Mouse (Mus musculus) hematopoietic stem cell, adult 5-6 weeks (primary cell): Measurements from ENCODE around the gene Ildr2. TPM values are rescaled to one million over a fixed set of nuclear protein-coding genes. Genes with fewer than 3 reads are reported as not detected.
A peak's percentile ranks its signal among the peaks of the same experiment; 100 is the strongest.

Experiments used
- ATAC-seq, 2 experiments: fragments of 125-278 bp in 1 of 2; replicated peaks in 1 of 2; 2 replicates each; pipeline ENCODE4 v1.8.0; 2016 to 2017; ENCODE audit warnings: inconsistent platforms in 2 of 2, mild to moderate bottlenecking in 2 of 2, moderate number of reproducible peaks in 2 of 2, low read depth in 1 of 2, moderate TSS enrichment in 1 of 2; ENCODE audit not compliant: low FRiP score in 2 of 2, poor library complexity in 2 of 2, severe bottlenecking in 2 of 2, insufficient read depth in 1 of 2, low TSS enrichment in 1 of 2
- total RNA-seq: library from RNA; stranded (forward); fragments of 172-1452, 232-1000 nt; gene quantifications from 2 replicates; pipeline ENCODE4 v1.2.3, GENCODE M21; 2017

Ildr2 gene
- total RNA-seq, 1 experiment from 2014 or later, result not detected

DNA sequence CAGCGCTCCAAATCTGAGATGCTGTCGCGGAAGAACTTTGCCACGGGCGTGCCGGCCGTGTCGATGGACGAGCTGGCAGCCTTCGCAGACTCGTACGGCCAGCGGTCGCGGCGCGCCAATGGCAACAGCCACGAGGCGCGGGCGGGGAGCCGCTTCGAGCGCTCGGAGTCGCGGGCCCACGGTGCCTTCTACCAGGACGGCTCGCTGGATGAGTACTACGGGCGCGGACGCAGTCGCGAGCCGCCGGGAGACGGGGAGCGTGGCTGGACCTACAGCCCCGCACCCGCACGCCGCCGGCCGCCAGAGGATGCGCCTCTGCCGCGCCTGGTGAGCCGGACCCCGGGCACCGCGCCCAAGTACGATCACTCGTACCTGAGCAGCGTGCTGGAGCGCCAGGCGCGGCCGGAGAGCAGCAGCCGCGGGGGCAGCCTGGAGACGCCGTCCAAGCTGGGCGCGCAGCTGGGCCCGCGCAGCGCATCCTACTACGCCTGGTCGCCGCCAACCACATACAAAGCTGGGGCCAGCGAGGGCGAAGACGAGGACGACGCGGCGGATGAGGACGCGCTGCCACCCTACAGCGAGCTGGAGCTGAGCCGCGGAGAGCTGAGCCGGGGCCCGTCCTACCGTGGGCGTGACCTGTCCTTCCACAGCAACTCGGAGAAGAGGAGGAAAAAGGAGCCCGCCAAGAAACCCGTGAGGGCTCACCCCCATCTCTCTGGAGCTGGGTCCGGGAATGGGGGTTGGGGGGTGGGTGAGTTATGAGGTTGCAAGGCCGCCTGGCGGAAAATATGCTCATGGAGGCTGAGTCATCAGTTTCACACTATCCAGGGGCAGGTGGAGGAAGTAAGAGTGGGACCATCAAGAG lies 55.1 kb downstream of the Ildr2 start:
- ATAC-seq, result peak; percentile 35 to 43; a peak in 3 of 4 replicates

DNA sequence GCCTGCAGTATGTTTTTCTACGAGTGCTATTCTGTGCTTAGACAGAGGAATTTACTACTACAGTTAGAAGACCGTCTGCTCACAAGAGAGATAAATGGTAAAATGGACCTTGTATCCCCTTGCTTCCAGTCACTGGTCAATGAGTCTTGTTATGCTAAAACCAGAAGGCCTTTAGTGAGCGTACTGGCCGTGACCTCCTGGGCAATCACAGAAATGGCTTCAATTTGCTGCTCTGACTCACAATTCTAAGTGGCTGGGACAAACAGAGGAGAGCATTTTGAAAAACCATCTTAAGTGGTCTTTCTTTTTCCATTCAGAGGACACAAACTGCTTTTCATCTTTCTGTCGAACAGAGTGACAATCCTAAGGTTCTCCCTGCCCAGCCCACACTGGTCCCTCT lies 57.2 kb downstream of the Ildr2 start:
- no peak for ATAC-seq

DNA sequence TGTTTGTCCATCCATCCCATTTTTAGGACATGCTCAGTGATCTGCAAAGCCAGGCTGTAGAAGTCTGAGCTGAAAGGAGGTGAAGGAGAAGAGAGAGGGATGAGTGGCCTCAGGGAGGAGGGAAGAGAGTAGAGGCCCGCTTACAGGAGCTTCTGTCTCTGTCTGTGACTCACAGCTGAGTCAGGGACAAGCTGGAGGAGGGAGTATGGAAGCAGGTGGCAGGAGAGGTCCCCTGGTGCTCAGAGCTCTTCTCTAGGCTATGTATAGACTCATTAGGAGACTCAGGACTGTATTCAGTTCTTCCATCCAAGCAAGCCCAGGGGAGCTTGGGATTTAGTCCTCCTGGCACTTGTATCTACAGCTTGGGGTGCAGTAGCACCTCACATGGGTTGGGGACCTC lies 59.7 kb downstream of the Ildr2 start:
- no peak for ATAC-seq

DNA sequence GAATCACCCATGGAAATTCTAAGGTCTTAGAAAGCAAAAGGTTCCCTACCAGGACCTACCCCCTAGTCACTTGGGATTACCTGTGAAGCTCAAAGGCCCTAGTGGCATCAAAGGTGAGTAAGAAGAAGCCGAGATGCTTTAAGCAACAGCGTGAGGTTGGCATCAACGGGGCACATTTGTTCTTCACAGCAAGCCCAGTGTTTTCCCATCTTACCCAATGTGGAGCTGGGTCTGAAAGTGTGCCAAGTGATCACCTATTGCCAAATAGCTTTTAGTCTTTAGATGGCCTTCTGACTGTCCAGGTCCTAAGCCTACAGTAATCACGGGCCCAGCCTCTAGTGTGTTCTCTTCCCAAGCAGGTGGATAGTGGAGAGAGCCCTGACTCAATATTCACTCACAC lies 61.8 kb downstream of the Ildr2 start:
- ATAC-seq, result no peak

DNA sequence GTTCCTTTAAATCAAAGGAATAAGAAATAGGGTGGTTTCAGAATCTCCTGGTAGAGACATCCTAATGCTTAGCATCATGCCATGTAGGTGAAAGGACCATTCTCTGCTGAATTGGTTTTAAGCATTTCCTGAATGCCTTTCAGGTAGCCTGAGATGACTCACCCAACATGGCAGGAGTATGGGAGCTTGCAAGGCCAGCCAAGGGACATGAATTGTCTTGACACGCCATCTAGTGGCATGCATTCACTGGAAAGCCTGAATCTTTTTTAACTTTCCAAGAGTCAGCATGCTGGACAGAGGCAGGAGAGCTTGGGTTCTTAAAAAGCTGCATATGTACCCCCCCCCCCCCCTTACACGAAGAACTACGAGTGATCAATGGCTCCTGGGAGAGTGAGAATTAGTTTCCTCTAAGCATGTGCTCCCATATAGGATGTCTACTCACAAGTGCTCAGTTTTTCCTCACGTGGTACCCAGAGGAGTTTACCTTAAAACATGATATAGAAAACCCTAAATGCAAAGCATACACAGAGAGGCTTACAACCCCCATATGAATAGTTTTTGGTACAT lies 65.3 kb downstream of the Ildr2 start:
- peak; percentile 58 to 62; a peak in 2 of 4 replicates for ATAC-seq

DNA sequence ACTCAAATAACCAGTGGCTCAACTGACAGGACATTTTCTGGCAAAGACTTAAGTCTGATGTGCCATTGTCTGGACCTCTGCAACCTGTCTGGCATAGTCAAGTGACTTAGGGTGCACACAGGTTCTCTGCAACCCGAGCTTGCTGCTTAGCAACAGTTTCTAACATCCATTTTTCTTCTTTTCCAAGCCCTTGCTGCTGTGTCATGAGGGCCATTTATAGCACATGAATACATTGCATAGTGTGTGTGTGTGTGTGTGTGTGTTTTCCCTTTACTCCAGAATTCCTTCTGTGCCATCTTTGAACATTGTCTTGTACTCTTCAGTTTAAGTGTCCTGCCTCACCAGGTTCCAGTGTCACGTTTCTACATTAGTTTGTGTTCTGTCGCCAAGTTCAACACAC lies 72.5 kb downstream of the Ildr2 start:
- ATAC-seq, result no peak

DNA sequence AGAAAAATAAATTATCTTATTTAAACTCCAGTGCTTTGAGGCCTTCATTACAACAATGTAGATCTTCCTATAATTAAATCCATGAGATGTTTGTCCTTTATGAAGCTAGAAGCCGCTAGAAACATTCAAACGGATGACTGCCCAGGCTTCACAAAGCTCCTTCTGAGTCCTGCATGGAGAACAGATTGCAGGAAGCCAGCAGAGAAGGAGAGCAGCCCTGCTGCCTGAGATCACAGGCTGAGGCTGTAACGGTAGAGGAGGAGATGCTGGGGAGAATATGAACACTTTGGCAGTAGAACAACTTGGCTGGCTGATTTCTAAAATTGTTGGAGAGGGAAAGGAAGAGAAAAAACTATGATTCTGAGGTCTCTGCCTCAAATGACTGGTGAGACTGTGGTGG lies 76.8 kb downstream of the Ildr2 start:
- ATAC-seq, result no peak

DNA sequence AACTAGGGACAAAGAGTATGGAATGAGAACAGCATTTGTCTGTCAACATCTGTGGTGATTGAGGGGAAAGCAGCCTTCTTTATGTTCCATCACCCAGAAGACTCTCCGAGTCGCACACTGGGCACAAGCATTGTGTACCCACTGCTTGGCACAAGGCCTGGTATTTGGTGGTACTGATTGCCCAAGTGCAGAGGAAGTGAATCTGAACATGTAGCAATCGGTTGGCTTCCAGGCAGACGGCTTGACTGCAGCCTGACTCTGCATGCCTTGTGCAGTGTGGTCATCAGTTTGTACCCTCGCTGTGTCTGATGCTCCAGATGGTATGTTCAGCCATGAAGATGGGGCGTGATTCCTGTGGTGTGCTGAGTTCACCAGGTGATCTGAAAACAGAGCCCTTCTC lies 85.2 kb downstream of the Ildr2 start:
- peak; percentile 71 to 86 for ATAC-seq

DNA sequence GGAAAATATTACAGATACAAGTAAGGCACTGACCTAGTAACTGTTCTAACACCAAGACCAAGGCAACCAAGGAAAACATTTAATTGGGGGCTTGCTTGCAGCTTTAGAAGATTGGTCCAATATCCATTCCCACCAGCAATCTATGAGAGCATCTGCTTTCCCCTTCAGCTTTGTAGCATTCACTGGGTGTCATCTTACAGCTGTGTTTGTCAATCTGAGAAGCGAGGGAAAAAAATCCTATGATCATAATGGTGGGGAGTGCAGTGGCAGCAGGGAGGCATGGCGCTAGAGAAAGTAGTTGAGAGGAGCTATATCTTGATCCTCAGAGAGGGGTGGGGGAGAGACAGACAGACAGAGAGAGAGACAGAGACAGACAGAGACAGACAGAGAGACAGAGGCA lies 88.1 kb downstream of the Ildr2 start:
- ATAC-seq, result no peak

DNA sequence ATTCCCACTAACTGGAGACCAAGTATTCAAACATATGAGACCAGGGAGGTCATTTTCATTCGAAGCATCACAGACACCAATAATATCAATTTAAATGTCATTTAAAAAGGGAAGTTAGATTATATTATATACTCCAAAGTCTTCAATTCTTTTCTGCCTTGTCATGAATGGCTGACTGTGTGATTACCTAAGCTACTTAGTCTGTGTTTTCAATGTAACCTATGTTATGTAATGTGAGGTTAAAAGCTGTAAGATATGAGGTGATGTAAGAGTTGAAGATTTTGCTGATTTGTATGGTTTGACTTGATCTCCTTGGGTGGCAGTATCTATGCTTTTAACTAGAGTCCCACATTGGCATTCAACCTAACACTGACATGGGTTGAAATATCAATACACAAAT lies 88.6 kb downstream of the Ildr2 start:
- peak; percentile 4 to 8; a peak in 1 of 4 replicates for ATAC-seq

DNA sequence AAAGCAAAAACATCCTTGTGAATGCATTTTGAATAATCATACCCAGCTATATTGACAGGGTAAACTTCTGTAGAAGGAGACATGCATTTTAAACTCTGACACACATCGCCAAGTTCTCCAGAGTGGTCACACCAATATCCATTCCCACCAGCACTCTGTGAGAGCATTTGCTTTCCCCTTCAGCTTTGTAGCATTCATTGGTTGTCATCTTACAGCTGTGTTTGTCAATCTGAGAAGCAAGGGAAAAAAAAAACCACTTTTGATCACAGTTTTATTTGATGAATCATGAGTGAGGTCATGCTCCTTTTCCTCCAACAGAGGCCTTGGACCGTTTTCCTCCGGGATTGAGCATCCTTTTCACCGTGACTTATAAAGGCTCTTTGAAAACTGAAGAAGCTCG lies 89.6 kb downstream of the Ildr2 start:
- ATAC-seq, result no peak

DNA sequence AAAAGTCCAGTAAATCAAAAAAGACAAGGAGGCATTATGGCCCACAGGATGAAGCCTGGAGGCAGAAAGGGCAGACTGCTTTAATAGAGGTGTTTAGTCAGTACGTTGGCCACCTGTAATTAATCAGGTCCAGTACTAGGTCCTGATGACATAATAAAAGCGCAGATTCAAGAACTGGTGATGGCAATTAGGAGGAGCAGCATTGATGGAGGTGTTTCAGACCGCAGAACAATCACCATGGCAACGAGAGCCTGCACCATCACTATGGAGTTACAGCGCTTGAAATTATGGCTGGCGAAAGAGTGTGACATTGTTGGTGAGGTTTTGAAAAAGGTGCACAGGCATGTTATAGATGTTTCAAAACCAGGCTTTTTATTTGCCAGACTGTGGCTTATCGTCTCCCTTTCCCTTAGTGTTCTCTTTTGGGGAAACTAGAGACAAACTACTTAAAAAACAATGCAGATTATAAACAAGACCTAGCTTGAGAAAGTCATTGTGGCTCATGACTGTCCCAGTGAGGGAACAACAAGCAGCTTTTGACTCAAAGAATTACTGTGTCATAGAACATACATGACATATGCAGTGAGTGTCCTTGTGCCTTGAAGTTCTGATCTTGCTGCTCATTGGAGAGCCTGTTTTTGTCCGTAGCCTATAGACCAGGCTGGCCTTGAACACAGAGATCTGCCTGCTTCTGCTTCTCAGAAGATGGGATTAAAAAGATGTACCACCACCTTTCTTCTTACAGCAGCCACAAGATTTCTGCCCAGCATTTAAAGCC lies 90.5 kb downstream of the Ildr2 start:
- no peak for ATAC-seq

DNA sequence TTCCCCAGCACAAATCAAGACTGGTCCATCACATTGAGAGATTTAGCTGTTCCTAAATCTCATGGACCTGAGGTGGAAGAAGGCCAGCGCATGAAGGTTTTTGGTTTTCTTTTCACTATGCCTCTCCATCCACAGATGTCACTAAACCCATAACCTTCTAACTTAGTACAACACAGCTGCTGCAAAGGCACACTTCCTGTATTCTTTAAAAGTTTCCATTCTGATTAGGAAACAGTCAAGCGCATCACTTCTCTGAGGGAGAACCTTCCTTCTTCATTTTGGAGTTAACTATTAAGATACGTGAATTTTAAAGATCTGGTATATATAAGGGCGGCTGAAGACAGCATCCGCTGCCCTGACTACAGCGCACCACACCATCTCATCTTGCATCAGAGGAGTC lies 91.7 kb downstream of the Ildr2 start:
- ATAC-seq, result peak; percentile 46 to 56; a peak in 2 of 4 replicates

DNA sequence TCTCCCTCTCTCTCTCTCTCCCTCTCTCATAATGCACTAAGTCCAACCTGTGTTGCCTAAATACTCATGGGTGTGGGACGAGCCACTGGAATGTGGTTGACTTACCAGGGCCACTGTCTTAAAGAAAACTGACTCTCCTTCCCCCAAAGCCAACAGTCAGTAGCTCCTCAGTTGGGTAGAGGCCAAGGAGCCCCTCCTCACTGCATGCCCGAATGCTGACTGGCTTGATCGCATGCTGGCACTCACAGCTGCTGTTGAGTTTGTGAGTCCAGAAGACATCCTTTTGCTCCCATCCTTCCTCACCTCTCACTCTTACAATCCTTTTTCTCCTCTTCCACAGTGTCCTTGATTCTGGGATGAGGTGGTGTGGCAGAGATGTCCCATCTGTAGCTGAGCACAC lies 93.0 kb downstream of the Ildr2 start:
- no peak for ATAC-seq

DNA sequence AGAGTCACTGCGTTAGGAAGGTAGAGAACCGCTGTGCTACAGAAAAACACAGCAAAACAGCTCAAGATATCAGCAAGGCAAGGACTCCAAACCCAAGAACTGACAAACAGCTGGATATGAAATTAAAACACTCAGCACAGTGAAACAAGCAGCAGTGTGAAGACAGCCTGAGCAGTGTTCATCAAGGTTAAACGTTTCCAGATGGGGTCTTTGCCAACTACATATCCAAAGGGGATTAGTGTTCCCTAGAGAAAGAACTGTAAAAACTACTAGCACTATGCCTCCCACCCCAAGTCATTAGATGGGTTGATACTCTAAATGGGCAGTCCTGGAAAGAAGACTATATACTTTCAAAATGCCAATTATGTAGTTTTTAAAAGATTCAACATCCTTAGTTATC lies 95.4 kb downstream of the Ildr2 start:
- no peak for ATAC-seq

DNA sequence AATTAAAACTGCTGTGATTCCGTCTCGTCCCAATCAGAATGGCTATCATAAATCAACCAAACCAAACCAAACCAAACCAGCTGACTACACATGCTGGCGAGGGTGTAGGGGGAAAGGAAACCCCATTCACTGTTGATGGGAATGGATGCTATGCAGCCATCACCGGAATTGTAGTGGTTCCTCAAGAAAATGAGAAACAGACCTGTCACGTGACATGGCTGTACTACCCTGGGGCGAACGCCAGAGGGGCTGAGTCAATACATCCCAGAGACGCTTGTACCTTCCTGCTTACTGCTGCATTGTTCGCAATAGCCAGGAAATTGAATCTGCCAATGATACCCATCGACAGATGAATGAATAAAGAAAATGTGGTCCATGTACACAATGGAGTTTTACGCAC lies 95.8 kb downstream of the Ildr2 start:
- ATAC-seq, result no peak

DNA sequence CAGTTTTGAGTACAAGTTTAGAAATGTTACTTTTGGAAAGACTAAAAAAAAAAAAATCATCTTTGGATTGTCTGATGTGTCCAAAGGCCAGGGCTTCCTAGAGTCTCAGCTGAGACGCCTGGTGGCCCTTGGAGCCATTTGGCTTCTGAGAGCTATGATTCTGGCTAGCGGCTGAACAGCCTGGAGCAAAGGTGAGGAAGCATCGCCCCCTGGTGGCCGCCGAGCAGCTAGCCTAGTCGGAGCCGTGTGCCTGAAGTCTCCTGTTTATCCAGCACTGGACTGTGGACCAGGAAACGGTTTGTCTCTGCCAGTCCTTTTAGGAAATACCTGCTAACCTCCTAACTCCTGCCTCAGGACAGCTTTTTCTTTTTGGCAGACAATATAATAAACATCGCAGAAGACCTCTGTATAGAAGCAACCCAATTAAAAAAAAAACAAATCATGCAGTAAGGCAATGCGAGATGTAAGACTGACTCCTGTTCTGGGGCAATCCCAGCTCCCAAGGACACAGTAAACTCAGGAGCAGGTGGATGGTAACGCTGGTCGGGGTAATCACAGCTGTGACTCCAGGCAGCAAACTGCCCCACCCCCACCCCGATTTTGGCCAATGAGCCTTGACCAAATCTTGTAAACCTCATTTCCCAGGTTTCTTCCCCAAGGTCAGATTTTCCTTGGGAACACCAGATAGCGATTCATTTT lies 106.4 kb downstream of the Ildr2 start:
- peak; percentile 96 to 99 for ATAC-seq

DNA sequence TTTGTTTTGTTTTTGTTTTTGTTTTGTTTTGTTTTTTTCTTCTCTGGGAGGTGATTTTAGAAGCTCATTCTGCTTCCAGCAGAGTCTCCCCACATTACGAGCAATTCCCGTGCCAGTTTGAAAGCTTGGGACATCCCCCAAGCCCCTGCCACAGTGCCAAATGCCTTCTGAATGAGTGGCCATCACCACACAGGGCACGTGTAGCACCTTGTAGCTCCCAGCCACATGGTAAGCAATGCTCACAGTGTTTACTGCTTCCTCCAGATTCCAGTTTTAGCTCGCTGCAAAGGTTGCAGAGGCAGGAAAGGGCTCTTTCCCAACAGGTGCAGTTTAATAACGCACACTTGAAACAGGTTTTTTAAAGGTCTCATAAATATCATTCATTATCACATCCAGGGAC lies 107.0 kb downstream of the Ildr2 start:
- no peak for ATAC-seq
